Mouse (Mus musculus) large intestine, adult 2 months (tissue): ENCODE measurements around the gene Arl8b. TPM values are rescaled to one million over a fixed set of nuclear protein-coding genes. Genes with fewer than 3 reads are reported as not detected.

ENCODE experiments used
- DNase-seq: peaks from one replicate; pipeline ENCODE4 v3.0.0-alpha.2; 2012; ENCODE audit warnings: low read depth, low spot score
- WGBS: fragments of 180-500 bp; shearing (Covaris S2); methylation state at CpG from one replicate; pipeline ENCODE4 v1.1.7; 2018; 5-methylcytosine and 5-hydroxymethylcytosine counted together
- polyA plus RNA-seq: library from polyadenylated mRNA; depleted of rRNA; stranded (reverse); fragments of >200 nt; gene quantifications from 2 replicates; pipeline ENCODE4 v1.2.3, GENCODE M21; 2012

Arl8b gene
- polyA plus RNA-seq, 1 experiment, result 13.9 TPM

- DNase-seq, result no peak
- under 1% methylated on average over 57 of the region's 57 CpGs for WGBS
Observed at GRCm38 (mm10) chr6:108783184-108783881, 434 bp downstream of the Arl8b start.

- peak; percentile 50 for DNase-seq
- 5% methylated on average over 11 of the region's 11 CpGs for WGBS
Observed at GRCm38 (mm10) chr6:108784056-108784455, 1.2 kb downstream of the Arl8b start.

- no peak for DNase-seq
- 10% methylated on average over 5 of the region's 5 CpGs for WGBS
Observed at GRCm38 (mm10) chr6:108784796-108785195, 1.9 kb downstream of the Arl8b start.

DNA sequence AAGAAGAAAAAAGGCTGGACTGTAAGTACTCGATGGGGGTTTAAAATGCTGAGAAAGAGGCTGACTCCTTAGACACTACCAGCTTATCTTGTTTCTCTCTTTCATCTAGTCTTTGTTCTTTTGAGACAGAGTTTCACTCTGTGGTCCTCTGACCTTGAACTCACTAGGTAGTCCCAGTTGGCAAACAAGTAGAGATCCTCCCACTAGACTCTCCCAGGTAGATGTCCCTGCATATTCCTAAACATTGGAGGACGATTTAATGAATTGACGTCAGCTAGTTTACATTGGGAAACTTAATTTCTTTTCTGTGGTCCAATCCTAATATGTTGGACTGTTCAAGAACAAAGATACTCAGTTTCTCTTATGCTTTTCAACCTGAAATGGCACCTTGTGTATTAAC, 2.7 kb downstream of the Arl8b start:
- WGBS, result 41% methylated on average over 3 of the region's 3 CpGs
- no peak for DNase-seq

DNA sequence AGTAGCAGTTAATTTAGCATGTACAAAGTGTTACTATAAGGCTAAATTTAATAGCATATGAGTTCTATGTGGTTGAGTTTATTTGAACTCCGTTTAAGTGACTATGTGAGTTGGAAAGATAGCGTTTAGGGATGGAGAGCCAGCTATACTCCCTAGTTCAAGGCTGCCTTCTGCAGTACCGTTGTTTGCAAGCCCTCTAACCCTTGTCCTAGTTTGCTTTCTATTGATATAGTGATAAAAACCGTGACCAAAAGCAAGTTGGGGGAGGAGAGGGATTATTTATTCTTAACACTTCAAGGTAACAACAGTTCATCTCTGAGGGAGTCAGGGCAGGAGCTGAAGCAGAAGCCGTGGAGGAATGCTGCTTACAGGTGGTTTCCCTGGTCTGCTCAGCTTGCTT, 8.6 kb downstream of the Arl8b start:
- no peak for DNase-seq
- 50% methylated on average over 5 of the region's 5 CpGs for WGBS

- WGBS, result 77% methylated on average over 1 of the region's 1 CpGs
- no peak for DNase-seq
Observed at GRCm38 (mm10) chr6:108795912-108796311, 13.0 kb downstream of the Arl8b start.

- no peak for DNase-seq
- WGBS, result 54% methylated on average over 2 of the region's 2 CpGs
Observed at GRCm38 (mm10) chr6:108796706-108797105, 13.8 kb downstream of the Arl8b start.

DNA sequence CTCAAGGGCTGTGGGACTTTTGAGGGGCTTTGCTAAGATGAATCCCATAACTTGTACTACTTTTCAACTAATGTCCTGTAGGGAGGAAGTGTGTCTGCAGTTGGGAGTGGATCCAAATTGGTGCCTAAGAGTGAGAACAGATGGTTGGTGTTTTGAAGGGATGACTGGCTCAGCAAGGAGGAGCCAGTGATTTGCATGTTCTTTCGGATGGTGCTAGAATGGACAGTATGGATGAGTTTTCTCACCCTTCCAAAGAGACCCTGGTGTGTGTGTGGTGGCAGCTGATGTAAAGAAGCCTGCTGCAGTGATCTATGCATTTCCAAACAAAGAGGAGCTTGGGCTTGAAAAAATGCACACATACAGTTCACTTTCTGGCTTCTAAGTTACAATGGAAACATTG, 22.3 kb downstream of the Arl8b start:
- DNase-seq, result no peak
- WGBS, result 43% methylated on average over 1 of the region's 1 CpGs

GRCm38 (mm10) chr6:108805871-108806270, 23.0 kb downstream of the Arl8b start:
- no peak for DNase-seq
- WGBS, result 47% methylated on average over 7 of the region's 7 CpGs

DNA sequence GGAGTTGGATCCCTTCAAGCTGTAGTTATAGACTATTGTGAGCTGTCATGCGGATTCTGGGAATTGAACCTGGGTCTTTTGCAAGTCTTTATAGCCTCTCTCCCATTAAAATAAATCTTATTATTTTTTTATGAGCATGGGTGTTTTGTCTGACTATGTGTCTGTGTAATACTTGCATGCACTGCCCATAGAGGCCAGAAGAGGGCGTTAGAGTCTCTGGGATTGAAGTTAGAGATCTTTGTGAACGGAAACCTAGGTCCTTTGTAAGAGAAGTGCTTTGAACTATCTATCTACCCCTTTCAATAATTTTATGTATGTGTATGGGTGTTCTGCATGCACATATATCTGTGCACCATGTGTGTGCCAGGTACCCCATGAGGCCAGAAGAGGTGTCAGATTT, 24.5 kb downstream of the Arl8b start:
- 70% methylated on average over 3 of the region's 3 CpGs for WGBS
- DNase-seq, result no peak

DNA sequence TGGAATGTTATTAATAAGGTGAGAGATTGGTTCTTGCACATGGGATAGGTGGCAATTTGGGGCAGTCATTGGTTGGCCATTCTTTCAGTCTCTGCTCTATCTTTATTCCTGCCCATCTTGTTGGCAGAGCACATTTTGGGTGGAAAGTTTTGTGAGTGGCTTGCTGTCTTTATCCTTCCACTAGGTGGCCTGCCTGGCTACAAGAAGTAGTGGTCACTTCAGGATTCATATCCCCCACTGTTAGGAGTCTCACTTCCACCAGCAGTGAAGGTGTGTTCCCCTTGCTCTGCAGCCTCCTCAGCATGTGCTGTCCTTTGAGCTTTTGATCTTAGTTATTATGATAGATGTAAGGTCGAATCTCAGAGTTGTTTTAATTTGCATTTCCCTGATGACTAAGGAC, 25.9 kb downstream of the Arl8b start:
- no peak for DNase-seq
- 42% methylated on average over 1 of the region's 1 CpGs for WGBS

DNA sequence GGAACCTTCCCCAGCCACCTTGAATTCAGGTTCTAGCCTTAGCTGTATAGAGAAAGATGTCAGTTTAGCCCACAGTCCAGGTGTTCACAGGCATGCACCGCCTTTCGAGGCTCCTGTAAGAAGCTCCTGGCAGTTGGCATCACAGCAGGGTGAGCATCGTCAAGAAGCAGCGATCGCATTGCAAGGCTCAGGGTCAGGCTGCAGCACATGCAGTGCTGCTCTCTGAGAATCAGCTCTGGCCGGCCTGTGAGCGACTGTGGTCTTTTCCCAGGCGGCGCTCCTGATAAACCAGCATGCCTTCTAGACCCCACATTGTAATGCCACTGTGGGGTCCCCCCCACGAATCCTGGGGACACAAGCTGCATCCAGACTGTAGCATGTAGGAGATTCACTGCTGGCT, 27.3 kb downstream of the Arl8b start:
- no peak for DNase-seq
- 82% methylated on average over 10 of the region's 10 CpGs for WGBS

DNA sequence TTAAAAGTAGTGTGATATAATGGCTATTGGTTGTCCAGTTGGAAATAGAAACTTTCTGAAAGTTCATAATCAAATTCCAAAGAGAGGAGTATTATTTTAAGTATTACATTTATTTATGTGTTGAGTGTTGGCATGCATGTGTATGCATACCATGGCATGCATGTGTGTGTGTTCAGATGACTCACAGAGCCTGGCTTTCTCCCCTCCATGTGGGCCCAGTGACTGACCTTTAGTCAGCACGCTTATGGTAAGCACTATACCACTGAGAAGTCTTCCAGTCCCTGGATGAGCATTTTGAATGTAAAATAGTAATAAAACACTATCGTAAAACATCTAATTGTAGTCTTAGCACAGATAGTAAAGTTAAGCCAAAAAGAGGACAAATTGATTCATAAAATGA, 29.2 kb downstream of the Arl8b start:
- no peak for DNase-seq
- 49% methylated on average over 2 of the region's 2 CpGs for WGBS

DNA sequence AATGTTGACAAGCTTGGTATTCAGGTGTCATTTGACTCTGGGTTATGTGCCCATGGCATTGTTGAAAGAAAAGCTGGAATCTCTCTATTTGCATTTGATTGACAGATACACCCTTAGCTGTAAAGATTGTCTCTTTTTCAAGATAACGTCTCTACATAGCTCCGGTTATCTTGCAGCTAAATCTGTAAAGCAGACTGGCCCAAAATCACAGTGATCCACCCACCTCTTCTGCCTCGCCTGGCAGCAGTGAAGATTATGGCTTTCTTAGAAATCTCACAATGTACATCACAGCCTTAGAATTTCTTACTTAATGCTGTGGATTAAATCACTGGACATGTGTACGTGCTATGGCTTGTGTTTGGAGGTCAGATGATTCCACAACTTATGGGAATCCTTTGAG, 34.6 kb downstream of the Arl8b start:
- 78% methylated on average over 4 of the region's 4 CpGs for WGBS
- no peak for DNase-seq

GRCm38 (mm10) chr6:108824816-108825545, 42.1 kb downstream of the Arl8b start:
- WGBS, result 63% methylated on average over 7 of the region's 7 CpGs
- no peak for DNase-seq

DNA sequence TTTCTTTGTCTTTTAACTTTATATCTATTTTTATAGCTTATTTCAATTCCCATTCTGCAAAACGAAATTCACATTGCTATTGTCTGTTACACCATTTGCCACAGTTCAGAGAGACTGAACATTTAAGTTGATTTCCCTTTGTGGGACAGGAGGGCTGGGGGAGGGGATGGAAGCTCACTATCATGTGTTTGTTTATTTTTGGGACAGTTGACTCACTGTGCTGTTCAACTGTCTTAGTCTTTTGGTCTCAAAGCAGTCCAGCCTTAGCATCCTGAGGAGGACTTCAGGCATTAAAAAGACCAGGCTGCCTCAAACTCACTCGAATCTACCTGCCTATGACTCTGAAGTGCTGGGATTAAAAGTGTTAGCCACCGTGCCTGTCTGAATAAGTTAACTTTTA, 43.2 kb downstream of the Arl8b start:
- no peak for DNase-seq
- 55% methylated on average over 3 of the region's 3 CpGs for WGBS

DNA sequence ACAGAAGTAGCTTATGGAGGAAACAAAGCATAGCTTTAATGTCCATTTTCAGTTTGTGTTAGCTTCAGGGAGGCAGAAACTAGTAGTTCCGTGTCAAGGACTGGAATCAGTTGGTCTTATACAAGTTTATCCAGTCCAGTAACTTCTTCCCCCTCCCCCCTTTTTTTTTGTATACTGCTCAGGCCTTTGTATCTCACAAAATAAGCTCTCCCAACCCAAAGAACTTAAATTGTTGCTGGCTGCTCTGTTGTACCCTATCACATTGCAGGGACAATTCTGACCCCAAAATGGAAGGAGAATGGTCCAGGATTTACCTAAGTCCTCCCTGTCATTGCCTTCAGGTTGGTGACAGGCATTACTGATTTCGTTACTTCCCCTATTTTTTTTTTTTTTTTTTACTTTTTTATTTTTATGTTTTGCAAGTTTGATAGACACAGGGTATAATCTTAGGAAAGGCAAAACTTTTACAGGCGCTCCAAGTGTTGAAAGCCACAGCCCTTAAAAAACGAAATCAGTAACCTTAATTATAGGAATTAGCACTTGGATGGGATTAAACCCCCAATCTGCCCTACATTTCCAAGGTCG, 44.5 kb downstream of the Arl8b start:
- 26% methylated on average over 5 of the region's 5 CpGs for WGBS
- no peak for DNase-seq

DNA sequence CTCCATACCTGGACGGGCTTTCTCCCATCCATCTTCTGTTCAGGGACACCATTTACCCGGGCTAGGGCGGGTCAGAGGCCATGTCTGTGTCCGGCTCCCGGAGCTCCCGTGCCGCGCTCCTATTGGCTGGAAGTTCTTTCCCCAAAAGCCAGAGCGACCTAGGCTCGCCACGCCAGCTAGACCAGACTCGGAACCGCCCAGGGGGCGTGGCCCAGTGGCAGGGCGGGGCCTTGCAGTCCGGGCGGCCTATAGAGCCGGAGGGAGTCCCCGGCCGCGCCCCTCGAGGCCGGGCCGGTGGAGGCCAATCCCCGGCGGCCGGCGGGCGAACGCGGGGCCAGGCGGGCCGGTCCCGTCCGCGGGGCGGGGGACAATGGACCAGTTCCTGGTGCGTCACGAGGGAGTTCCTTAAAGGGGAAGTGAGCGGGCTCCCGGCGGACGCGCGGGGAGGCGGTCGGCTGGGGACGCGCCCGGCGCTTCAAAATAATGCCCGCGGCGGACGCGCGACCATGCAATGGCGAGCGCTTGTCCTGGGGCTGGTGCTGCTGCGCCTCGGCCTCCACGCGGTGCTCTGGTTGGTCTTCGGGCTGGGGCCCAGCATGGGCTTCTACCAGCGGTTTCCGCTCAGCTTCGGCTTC, 45.5 kb downstream of the Arl8b start, which contains the start of gene Edem1:
Gene Edem1, plus strand, starts transcription at position 408 of the 635 bp plus-strand sequence.
- DNase-seq, result peak; percentile 91
- 1% methylated on average over 66 of the region's 67 CpGs for WGBS

DNA sequence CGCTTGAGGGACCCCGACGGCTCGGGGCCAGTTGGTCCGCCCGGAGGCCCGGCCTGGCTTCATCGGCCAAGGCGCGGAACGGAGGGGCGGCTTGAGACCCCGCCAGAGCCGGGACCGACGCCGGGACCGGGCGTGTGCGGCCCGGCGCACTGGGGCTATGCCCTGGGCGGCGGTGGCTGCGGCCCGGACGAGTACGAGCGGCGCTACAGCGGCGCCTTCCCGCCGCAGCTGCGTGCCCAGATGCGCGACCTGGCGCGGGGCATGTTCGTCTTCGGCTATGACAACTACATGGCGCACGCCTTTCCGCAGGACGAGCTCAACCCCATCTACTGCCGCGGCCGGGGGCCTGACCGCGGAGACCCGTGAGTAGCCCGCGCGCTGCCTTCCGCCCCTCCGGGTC, 46.0 kb downstream of the Arl8b start:
- WGBS, result 1% methylated on average over 56 of the region's 56 CpGs
- no peak for DNase-seq
